Mouse (Mus musculus): ENCODE measurements around the gene Prmt8. TPM values are rescaled to one million over a fixed set of nuclear protein-coding genes. Genes with fewer than 3 reads are reported as not detected.

Prmt8 gene
- polyA plus RNA-seq, 1 experiment from 2014 or later: 0.17 TPM

DNA sequence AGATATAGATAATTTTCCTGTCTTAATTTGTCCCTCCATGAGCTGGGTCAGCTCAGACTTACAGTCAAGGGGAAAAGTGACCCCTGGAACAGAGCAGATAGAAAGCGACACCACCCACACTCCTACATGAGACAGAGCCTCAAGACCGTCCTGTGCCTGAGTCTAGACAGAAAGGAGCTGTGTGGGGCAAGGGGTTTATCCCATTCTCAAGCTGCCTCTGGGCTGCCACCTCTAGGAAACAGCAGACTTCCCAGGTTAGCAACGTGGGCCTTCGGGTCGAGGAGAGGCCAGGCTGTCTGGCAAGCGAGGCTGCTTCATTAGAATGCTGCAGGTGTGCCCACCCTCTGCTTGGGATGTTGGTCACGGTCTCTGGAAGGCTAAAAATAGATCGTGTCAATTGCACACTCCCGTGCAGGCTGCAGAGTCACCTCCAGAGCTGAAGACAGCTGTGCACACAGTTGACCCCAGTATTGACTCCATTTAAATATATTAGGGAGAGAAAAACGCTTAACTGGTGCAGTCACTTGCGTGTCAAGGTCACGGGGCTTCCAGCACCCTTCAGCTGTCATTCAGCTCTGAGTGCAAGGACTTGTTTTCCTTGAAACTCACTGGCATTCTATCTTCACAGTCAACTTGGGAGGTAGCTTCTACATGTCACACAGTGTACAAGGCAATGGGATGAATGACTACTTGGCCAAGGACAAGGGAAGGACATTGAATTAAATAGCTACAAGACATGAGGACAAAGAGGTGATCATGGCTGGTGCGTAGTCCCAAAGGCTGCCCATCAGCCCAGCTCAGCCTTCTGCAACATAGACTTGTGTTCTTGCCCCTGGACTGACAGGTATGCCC is 33.9 kb downstream of the Prmt8 start:
- no peak for ATAC-seq (ENCODE audit: low FRiP score, low read depth)
- peaks cover 18% of the 10 kb centered on the region; the same call in 1 of the 2 replicates for H3K27me3 ChIP-seq
- no peaks in the 10 kb centered on the region for H3K9me3 ChIP-seq
- no peak overlapping the region for H3K4me3 ChIP-seq
- 53% methylated on average over 13 of the region's 13 CpGs for WGBS
- H3K4me2 ChIP-seq (replicated peaks): no peak overlapping the region
- H3K27ac ChIP-seq: no peak overlapping the region
- peaks cover 11% of the 10 kb centered on the region for H3K4me1 ChIP-seq
- no peaks in the 10 kb centered on the region for H3K36me3 ChIP-seq
- no peak overlapping the region for H3K9ac ChIP-seq

DNA sequence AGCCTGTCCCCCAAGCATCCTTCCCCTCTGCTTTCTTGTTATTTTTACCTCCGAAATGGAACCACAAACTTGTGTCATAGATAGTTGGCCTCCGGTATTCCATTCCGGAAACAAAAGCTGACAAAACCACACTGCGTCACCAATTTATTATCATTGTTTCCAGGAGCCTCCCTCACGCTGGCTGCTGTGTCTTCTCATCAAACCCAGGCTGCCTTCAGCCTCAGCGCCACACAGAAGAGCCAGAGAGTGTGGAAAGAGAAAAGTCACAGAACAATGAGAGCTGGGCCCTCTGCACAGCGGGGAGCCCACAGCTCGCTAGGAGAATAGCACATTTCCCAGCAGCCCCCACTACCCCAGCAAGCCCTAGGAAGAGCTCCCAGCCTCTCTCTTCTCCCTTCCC is 46.1 kb downstream of the Prmt8 start:
- no peak overlapping the region for H3K27ac ChIP-seq
- no peak overlapping the region for H3K4me2 ChIP-seq (replicated peaks)
- no peak overlapping the region for H3K9ac ChIP-seq
- no peaks in the 10 kb centered on the region for H3K36me3 ChIP-seq
- no peak for ATAC-seq (ENCODE audit: low FRiP score, low read depth)
- H3K4me3 ChIP-seq: no peak overlapping the region
- 59% methylated on average over 8 of the region's 8 CpGs for WGBS
- no peaks in the 10 kb centered on the region for H3K9me3 ChIP-seq
- no peaks in the 10 kb centered on the region; the same call in 1 of the 2 replicates for H3K27me3 ChIP-seq
- no peaks in the 10 kb centered on the region for H3K4me1 ChIP-seq

DNA sequence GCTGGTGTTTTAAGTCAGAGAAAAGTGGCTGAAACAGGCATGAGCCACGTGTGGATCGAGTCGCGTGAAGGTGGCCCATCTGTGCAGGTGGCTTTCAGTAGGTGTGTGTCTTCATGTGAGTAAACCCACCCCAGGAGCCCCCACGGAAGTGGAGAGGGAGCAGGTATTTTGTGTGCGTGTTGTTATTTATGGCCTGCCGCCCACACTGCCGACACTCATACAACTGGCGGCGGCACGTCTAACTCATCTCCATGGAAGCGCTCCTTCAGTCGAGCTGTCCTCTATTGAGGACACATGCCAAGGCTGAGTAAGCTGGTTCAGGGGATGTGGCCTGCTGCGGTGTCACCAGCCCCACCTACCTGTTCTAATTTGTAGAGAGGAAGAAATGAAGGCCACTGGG is 49.4 kb downstream of the Prmt8 start:
- ATAC-seq (ENCODE audit: low FRiP score, low read depth): no peak
- no peak overlapping the region for H3K9ac ChIP-seq
- WGBS: 86% methylated on average over 14 of the region's 14 CpGs
- no peaks in the 10 kb centered on the region for H3K9me3 ChIP-seq
- no peak overlapping the region for H3K4me2 ChIP-seq (replicated peaks)
- H3K4me3 ChIP-seq: no peak overlapping the region
- H3K27ac ChIP-seq: no peak overlapping the region
- H3K36me3 ChIP-seq: no peaks in the 10 kb centered on the region
- H3K4me1 ChIP-seq: peaks cover 9% of the 10 kb centered on the region
- H3K27me3 ChIP-seq: no peaks in the 10 kb centered on the region; the same call in 1 of the 2 replicates

DNA sequence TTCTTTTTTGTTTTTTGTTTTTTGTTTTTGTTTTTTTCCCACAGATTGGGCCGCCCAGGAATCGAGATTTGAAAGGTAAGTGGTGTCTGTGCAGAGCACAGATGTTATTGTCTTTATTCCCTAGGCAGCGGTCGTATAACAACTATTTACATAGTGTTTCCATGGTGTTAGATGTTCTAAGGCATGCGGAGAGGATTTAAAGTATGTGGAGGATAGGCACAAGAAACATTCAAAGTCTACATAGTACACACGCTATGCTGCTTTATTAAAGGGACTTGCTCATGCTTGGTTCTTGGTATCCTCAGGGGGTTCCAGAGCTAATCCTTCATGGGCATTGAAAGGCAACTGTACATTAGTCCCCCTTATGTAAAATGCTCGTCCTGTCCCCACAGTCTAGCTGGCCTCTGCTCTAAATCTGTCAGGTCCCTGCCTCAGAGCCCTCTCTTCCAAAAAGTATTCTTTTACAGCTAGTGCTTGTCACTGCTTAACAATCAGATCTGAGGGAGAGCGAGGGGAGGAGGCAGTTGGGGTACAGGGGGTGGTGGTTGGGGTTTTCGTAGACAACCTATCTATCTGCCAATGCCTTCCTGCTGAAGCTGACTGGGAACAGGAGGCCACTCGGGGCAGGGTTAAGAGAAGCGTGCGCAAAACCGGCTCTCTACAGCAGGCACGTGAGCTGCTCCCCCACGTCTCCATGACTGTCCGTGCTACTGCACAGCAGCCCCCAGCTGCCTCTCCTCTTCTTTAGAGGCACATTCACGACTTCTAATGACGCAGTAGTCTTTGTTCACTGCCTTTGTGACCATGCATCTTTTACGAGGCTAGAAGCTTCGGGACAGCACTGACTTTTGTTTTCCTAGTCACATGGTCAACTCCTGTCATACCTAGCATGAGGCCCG is 51.8 kb downstream of the Prmt8 start:
- H3K9ac ChIP-seq: no peak overlapping the region
- H3K4me2 ChIP-seq (replicated peaks): no peak overlapping the region
- WGBS: 47% methylated on average over 21 of the region's 21 CpGs
- H3K27ac ChIP-seq: no peak overlapping the region
- peak; percentile 35; the same call in 1 of the 2 replicates for ATAC-seq (ENCODE audit: low FRiP score, low read depth)
- H3K4me3 ChIP-seq: no peak overlapping the region
- no peaks in the 10 kb centered on the region; the same call in 1 of the 2 replicates for H3K27me3 ChIP-seq
- no peaks in the 10 kb centered on the region for H3K36me3 ChIP-seq
- no peaks in the 10 kb centered on the region for H3K9me3 ChIP-seq
- H3K4me1 ChIP-seq: peaks cover 15% of the 10 kb centered on the region

DNA sequence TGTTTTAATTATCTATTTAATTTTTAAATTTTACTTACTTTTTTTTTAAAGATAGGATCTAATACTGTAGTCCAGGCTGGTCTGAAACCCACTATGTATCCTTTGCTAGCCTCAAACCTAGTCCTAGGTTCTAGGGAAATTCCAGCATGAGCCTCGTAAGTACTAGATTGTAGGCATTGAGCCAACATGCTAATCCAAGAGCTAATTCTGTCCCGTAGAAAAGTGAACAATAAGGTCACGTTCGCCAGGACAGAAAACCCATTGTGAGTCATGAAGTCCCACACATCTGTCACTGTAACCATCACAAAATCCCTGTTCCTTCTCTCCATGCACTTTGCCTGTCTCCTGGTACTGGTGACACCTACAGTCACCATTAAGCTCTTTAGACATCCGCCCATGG is 53.8 kb downstream of the Prmt8 start:
- H3K4me2 ChIP-seq (replicated peaks): no peak overlapping the region
- 69% methylated on average over 5 of the region's 5 CpGs for WGBS
- H3K27me3 ChIP-seq: no peaks in the 10 kb centered on the region; the same call in 1 of the 2 replicates
- no peaks in the 10 kb centered on the region for H3K36me3 ChIP-seq
- no peak overlapping the region for H3K4me3 ChIP-seq
- peaks cover 15% of the 10 kb centered on the region for H3K4me1 ChIP-seq
- no peaks in the 10 kb centered on the region for H3K9me3 ChIP-seq
- H3K9ac ChIP-seq: no peak overlapping the region
- no peak for ATAC-seq (ENCODE audit: low FRiP score, low read depth)
- H3K27ac ChIP-seq: no peak overlapping the region

DNA sequence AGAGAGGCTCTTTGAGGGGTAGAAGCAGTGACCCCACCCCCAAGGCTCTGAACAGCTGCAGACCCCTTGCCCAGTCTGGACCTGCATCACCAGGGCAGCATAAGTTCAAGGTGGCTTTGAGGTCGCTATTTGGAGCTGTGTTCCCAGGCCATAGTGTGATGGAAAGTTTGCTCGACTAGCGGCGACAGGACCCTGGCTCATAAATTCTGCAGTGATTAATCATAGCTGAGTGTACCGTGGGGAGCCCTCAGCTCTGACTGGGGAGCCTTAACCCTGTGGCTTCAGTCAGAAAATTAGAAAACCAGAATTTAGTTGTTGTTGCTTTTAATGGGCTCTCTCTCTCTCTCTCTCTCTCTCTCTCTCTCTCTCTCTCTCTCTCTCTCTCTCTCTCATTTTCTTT is 54.4 kb downstream of the Prmt8 start:
- Histone ChIP-seq H3K27ac (no peak overlapping the region), H3K9me3 (no peaks in the 10 kb centered on the region), H3K36me3 (no peaks in the 10 kb centered on the region), H3K4me3 (no peak overlapping the region), H3K4me1 (peaks cover 15% of the 10 kb centered on the region), H3K4me2 (replicated peaks) (no peak overlapping the region), H3K9ac (no peak overlapping the region), H3K27me3 (no peaks in the 10 kb centered on the region; the same call in 1 of the 2 replicates)
- 0 out of 2 replicates have a peak, but pooled peaks have one; percentile 14 for ATAC-seq (ENCODE audit: low FRiP score, low read depth)
- WGBS: 16% methylated on average over 5 of the region's 5 CpGs

DNA sequence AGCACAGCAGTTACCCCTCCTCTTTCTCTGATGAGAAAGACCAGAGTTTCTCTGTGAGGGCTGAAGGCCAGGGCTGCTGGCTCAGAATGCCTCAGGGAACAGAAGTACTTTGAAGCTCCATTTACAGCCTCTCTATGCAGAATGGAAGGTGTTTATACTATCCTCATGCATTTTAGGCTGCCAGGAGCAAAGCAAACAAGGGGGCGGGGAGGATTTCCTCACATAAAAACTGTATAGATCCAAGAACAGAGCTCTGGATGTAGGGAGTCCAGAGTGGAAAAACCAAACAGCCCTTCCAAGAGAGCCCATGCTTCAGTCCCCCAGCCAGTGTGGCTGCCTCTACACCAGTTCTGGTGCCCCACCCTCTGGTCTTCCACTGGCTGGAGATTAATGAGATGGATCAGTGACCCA is 61.0 kb downstream of the Prmt8 start:
- Histone ChIP-seq H3K36me3 (no peaks in the 10 kb centered on the region), H3K27me3 (no peaks in the 10 kb centered on the region), H3K4me2 (replicated peaks) (no peak overlapping the region), H3K4me3 (no peak overlapping the region), H3K9me3 (no peaks in the 10 kb centered on the region), H3K4me1 (peaks cover 8% of the 10 kb centered on the region), H3K27ac (peak overlapping the region; percentile 61; the same call in 1 of the 2 replicates), H3K9ac (no peak overlapping the region)
- 20% methylated on average over 1 of the region's 1 CpGs for WGBS
- ATAC-seq (ENCODE audit: low FRiP score, low read depth): peak; percentile 75

DNA sequence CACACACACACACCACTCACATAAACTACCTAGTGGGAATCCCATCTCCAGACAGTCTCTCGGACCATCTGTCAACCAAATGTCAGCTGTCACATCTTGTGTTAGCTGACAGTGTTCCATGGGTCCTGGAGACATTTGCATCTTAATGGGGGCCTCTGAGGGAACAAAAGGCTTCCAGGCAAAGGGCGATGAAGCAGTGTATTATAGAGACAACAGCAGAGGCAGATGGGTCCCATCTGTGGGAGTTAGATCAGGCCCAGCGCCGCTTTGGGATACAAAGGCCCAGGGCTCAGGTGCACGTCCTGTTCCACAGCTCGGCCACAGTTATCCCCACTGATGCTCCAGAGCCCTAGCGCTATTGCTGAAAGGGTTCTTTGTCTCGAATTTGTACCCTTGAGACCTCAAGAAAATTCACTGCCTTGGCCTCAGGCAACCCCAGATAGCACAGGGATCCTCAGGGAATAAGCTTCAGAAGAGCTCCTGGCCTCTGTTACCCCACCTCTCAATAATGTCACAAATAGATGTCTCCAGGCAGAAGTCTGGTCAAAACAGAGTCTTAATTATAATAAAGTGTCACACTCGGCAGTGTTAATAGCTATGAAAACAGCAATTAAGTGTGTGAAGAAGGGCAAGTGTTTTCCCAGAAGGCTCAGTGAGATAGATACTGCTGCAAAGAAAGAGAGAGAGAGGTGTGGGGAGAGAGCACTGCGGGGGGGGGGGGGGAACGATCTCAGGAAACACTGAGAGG is 68.1 kb downstream of the Prmt8 start:
- ATAC-seq (ENCODE audit: low FRiP score, low read depth): no peak
- no peaks in the 10 kb centered on the region for H3K36me3 ChIP-seq

DNA sequence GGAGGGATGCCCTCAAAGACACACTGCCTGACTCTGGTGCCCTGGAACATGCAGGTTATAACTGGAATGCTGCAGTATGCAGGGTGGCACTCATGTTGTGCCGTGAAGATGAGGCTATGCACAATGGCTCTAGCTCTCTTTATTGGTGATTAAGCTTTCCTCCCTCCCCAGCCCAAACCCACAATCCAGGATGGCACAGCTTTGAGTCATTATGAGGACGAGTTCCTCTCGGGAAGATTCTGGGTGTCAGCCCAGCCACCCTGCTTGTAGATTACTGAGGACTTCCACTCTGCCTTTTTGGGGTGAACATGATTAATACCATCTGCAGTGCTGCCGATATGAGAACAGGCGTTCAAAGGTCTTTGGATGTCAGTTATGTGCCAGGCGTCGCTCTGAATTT is 75.6 kb downstream of the Prmt8 start:
- Histone ChIP-seq H3K9ac (no peak overlapping the region), H3K9me3 (no peaks in the 10 kb centered on the region), H3K4me3 (no peak overlapping the region), H3K27me3 (peaks cover 7% of the 10 kb centered on the region; the same call in 1 of the 2 replicates), H3K36me3 (no peaks in the 10 kb centered on the region), H3K4me1 (no peaks in the 10 kb centered on the region; the same call in 1 of the 2 replicates), H3K4me2 (replicated peaks) (no peak overlapping the region), H3K27ac (no peak overlapping the region)
- 74% methylated on average over 7 of the region's 7 CpGs for WGBS
- ATAC-seq (ENCODE audit: low FRiP score, low read depth): no peak

More for the DNA sequence above, 68.1 kb downstream of the Prmt8 start:
- H3K9ac ChIP-seq: no peak overlapping the region
- no peaks in the 10 kb centered on the region for H3K9me3 ChIP-seq
- 46% methylated on average over 10 of the region's 11 CpGs for WGBS
- H3K4me3 ChIP-seq: no peak overlapping the region
- H3K27me3 ChIP-seq: no peaks in the 10 kb centered on the region
- H3K4me2 ChIP-seq (replicated peaks): no peak overlapping the region
- H3K4me1 ChIP-seq: no peaks in the 10 kb centered on the region
- no peak overlapping the region for H3K27ac ChIP-seq

DNA sequence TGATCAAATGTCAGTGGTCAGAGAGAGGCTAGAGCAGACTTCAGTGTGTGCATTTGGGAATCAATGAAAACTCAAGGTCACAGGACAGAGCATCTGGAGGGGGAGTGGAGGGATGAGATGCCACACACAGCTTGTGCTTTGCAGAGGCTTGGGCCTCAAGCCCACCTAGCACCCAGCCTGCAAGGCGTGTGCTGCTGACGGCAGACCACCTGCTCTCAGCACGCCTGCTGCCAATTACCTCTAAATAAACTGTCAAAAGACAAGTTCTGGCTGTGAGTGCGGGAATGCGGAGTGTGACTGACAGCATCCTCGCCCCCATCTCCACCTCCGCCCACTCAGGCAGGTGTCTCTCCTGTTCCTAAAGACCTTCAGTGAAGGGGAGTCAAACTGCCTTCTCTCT is 77.0 kb downstream of the Prmt8 start:
- no peak overlapping the region for H3K9ac ChIP-seq
- H3K9me3 ChIP-seq: no peaks in the 10 kb centered on the region
- H3K36me3 ChIP-seq: no peaks in the 10 kb centered on the region
- WGBS: 33% methylated on average over 7 of the region's 7 CpGs
- no peaks in the 10 kb centered on the region; the same call in 1 of the 2 replicates for H3K4me1 ChIP-seq
- no peak overlapping the region for H3K4me2 ChIP-seq (replicated peaks)
- no peak overlapping the region for H3K27ac ChIP-seq
- no peak overlapping the region for H3K4me3 ChIP-seq
- H3K27me3 ChIP-seq: peaks cover 7% of the 10 kb centered on the region; the same call in 1 of the 2 replicates
- no peak for ATAC-seq (ENCODE audit: low FRiP score, low read depth)

DNA sequence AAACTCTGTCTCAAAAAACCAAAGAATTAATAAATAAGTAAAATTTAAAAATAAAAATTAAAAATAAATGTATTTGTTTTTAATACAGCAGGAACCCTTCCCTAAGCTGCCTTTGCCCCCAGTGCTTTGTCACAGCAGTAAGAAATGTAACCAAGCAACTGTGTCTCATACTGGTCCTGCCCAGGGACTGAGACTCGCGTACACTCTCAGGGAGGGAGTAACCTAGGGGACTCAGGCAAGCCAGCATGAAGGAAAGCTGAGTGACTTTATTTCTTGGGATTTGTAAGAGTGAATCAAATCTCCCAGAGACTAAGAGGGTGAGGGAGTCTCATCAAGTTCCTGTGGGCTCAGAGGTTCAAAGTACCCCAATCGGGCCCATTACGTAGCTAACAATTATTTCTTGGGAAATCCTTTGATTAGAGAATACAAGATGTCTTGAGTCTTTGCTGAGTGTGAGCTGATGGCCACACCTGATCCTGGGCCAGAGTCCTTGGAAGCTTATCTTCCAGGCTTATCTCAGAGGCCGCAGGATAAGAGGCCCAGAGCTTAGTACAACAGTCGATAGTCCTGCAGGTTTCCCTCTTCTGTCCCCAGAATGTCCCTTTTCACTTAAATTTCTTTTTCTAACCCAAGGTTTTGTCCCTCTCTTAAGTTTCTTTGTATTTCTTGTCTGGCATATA is 82.0 kb downstream of the Prmt8 start:
- no peaks in the 10 kb centered on the region for H3K9me3 ChIP-seq
- no peak overlapping the region for H3K4me3 ChIP-seq
- no peaks in the 10 kb centered on the region; the same call in 1 of the 2 replicates for H3K4me1 ChIP-seq
- no peak overlapping the region for H3K27ac ChIP-seq
- 87% methylated on average over 6 of the region's 6 CpGs for WGBS
- no peak for ATAC-seq (ENCODE audit: low FRiP score, low read depth)
- H3K4me2 ChIP-seq (replicated peaks): no peak overlapping the region
- H3K36me3 ChIP-seq: no peaks in the 10 kb centered on the region
- H3K27me3 ChIP-seq: no peaks in the 10 kb centered on the region
- H3K9ac ChIP-seq: no peak overlapping the region
